Mouse (Mus musculus) gastrocnemius, postnatal 4 days (tissue): ENCODE measurements around the gene Lrrn1. TPM values are rescaled to one million over a fixed set of nuclear protein-coding genes. Genes with fewer than 3 reads are reported as not detected.

ENCODE experiments used
- DNase-seq, 2 experiments: peaks; one replicate each; pipeline ENCODE4 v3.0.0; 2021 to 2022; ENCODE audit warnings: low spot score in 2 of 2, mixed read lengths in 2 of 2
- total RNA-seq, 2 experiments: library from RNA; stranded (reverse); gene quantifications; 2 replicates each; pipeline ENCODE4 v1.2.3; 2021

Lrrn1 gene
- total RNA-seq, 2 experiments from 2014 or later, result 53.3 to 75.3 TPM

- no peak for DNase-seq
These were observed 47.7 kb downstream of the Lrrn1 start for GRCm38 (mm10) chr6:107577309-107577708.

- DNase-seq, result no peak
These were observed 54.3 kb downstream of the Lrrn1 start for GRCm38 (mm10) chr6:107583759-107584383.

- no peak for DNase-seq
These were observed 75.6 kb downstream of the Lrrn1 start for GRCm38 (mm10) chr6:107605151-107605550.

- no peak for DNase-seq
These were observed 84.7 kb downstream of the Lrrn1 start for GRCm38 (mm10) chr6:107614288-107614687.
